Mouse (Mus musculus): Measurements from ENCODE around the gene Atp5d. TPM values are rescaled to one million over a fixed set of nuclear protein-coding genes. Genes with fewer than 3 reads are reported as not detected.
"Not testable (repeated sequence)": the region's sequence is repeated elsewhere in the genome, so short reads cannot be mapped to it uniquely, and the experiment has no call there.

Gene Atp5d
- polyA plus RNA-seq, 1 experiment from 2014 or later: 494 TPM

GRCm38 (mm10) chr10:80165392-80166128, 27.1 kb downstream of the Atp5d start, which contains the start of gene Cirbp:
Gene Cirbp, plus strand, starts transcription at chr10:80165985.
- Histone ChIP-seq H3K9ac (peak within 1 kb of the TSS; percentile 27), H3K4me1 (peaks cover 80% of the 10 kb centered on the region), H3K4me2 (peak within 1 kb of the TSS; percentile 94), H3K36me3 (peaks cover 10% of the 10 kb centered on the region), H3K27ac (peak within 1 kb of the TSS; percentile 92), H3K4me3 (peak within 1 kb of the TSS; percentile 41), H3K27me3 (no peaks in the 10 kb centered on the region), H3K9me3 (no peaks in the 10 kb centered on the region)
- WGBS: 9% methylated on average over 19 of the region's 20 CpGs
- ATAC-seq (ENCODE audit: insufficient number of reproducible peaks, low FRiP score, low TSS enrichment, low read depth): no peak

GRCm38 (mm10) chr10:80166136-80166535, 27.7 kb downstream of the Atp5d start:
- ATAC-seq (ENCODE audit: insufficient number of reproducible peaks, low FRiP score, low TSS enrichment, low read depth); H3K4me2 ChIP-seq; H3K9me3 ChIP-seq; H3K27me3 ChIP-seq; H3K9ac ChIP-seq: not testable (repeated sequence)
- Histone ChIP-seq H3K36me3 (peaks cover 15% of the 10 kb centered on the region), H3K27ac (peak overlapping the region; percentile 54; the same call in 1 of the 2 replicates), H3K4me1 (peaks cover 74% of the 10 kb centered on the region), H3K4me3 (0 out of 2 replicates have a peak overlapping the region, but pooled peaks have one; percentile 0)
- WGBS: 80% methylated on average over 4 of the region's 4 CpGs

GRCm38 (mm10) chr10:80167460-80168037, 29.1 kb downstream of the Atp5d start:
- peaks cover 72% of the 10 kb centered on the region for H3K4me1 ChIP-seq
- H3K9ac ChIP-seq: peak overlapping the region; percentile 96
- peak overlapping the region; percentile 56 for H3K4me2 ChIP-seq
- H3K9me3 ChIP-seq: no peaks in the 10 kb centered on the region
- H3K27me3 ChIP-seq: no peaks in the 10 kb centered on the region
- peak overlapping the region; percentile 87 for H3K4me3 ChIP-seq
- ATAC-seq (ENCODE audit: insufficient number of reproducible peaks, low FRiP score, low TSS enrichment, low read depth): peak; percentile 92
- WGBS: under 1% methylated on average over 54 of the region's 55 CpGs
- H3K36me3 ChIP-seq: peaks cover 28% of the 10 kb centered on the region
- H3K27ac ChIP-seq: peak overlapping the region; percentile 100

- H3K36me3 ChIP-seq: peaks cover 28% of the 10 kb centered on the region
- WGBS: under 1% methylated on average over 48 of the region's 48 CpGs
- H3K4me3 ChIP-seq: peak overlapping the region; percentile 87
- peak overlapping the region; percentile 100 for H3K27ac ChIP-seq
- ATAC-seq (ENCODE audit: insufficient number of reproducible peaks, low FRiP score, low TSS enrichment, low read depth): peak; percentile 42
- no peaks in the 10 kb centered on the region for H3K9me3 ChIP-seq
- H3K9ac ChIP-seq: peak overlapping the region; percentile 96
- H3K4me2 ChIP-seq: peak overlapping the region; percentile 56
- no peaks in the 10 kb centered on the region for H3K27me3 ChIP-seq
- peaks cover 67% of the 10 kb centered on the region for H3K4me1 ChIP-seq
Measured at GRCm38 (mm10) chr10:80168038-80168661, 29.7 kb downstream of the Atp5d start.

DNA sequence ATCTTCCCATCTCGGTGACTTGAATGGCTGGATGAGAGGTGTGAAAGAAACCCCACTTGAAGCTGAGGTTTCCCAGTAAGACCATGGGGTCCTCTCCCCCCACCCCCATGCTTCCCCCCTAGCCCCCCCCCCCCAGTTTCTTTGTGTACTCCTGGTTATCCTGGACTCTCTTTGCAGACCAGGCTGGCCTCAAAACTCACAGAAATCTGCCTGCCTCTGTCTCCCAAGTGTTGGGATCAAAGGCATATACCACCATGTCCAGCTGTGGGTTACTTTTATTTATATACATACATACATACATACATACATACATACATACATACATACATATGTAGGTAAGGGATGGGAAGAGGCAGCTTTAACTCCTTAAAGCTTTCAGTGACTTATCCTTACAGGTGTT, 30.6 kb downstream of the Atp5d start:
- WGBS: 55% methylated on average over 1 of the region's 1 CpGs
- Histone ChIP-seq H3K36me3 (peaks cover 28% of the 10 kb centered on the region), H3K4me2 (peak overlapping the region; percentile 56), H3K9me3 (no peaks in the 10 kb centered on the region), H3K4me1 (peaks cover 64% of the 10 kb centered on the region), H3K9ac (peak overlapping the region; percentile 96; the same call in 1 of the 2 replicates), H3K27ac (peak overlapping the region; percentile 100), H3K27me3 (no peaks in the 10 kb centered on the region), H3K4me3 (peak overlapping the region; percentile 87)
- ATAC-seq (ENCODE audit: insufficient number of reproducible peaks, low FRiP score, low TSS enrichment, low read depth): no peak

DNA sequence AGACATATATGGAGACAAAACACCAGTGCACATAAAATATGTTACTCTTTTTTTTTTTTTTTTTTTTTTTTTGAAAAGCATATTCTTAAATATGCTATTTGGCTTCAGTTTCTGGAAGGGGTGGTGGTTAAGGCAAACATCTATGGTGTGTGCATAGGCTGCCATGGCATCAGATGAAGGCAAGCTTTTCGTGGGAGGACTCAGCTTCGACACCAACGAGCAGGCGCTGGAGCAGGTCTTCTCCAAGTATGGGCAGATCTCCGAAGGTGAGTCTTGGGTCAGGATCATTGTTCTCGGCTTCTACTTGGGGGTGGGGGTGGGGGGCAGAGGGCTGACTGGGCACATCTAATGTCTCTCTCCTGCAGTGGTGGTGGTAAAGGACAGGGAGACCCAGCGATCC, 31.2 kb downstream of the Atp5d start:
- Histone ChIP-seq H3K9me3 (no peaks in the 10 kb centered on the region), H3K4me2 (no peak overlapping the region), H3K9ac (no peak overlapping the region), H3K4me1 (peaks cover 58% of the 10 kb centered on the region), H3K27ac (no peak overlapping the region), H3K36me3 (peaks cover 28% of the 10 kb centered on the region), H3K4me3 (no peak overlapping the region), H3K27me3 (no peaks in the 10 kb centered on the region)
- ATAC-seq (ENCODE audit: insufficient number of reproducible peaks, low FRiP score, low TSS enrichment, low read depth): no peak
- WGBS: 91% methylated on average over 7 of the region's 7 CpGs

- Histone ChIP-seq H3K4me1 (peaks cover 55% of the 10 kb centered on the region), H3K4me2 (no peak overlapping the region), H3K27me3 (no peaks in the 10 kb centered on the region), H3K9me3 (no peaks in the 10 kb centered on the region), H3K27ac (0 out of 2 replicates have a peak overlapping the region, but pooled peaks have one; percentile 47), H3K9ac (no peak overlapping the region), H3K4me3 (no peak overlapping the region), H3K36me3 (peaks cover 28% of the 10 kb centered on the region)
- WGBS: 91% methylated on average over 16 of the region's 16 CpGs
- ATAC-seq (ENCODE audit: insufficient number of reproducible peaks, low FRiP score, low TSS enrichment, low read depth): no peak
Measured at GRCm38 (mm10) chr10:80170052-80170451, 31.6 kb downstream of the Atp5d start.

- Histone ChIP-seq H3K4me3 (no peak overlapping the region), H3K36me3 (peaks cover 28% of the 10 kb centered on the region), H3K27ac (0 out of 2 replicates have a peak overlapping the region, but pooled peaks have one; percentile 47), H3K9ac (no peak overlapping the region), H3K27me3 (no peaks in the 10 kb centered on the region), H3K4me1 (peaks cover 50% of the 10 kb centered on the region), H3K9me3 (no peaks in the 10 kb centered on the region), H3K4me2 (no peak overlapping the region)
- no peak for ATAC-seq (ENCODE audit: insufficient number of reproducible peaks, low FRiP score, low TSS enrichment, low read depth)
- 92% methylated on average over 19 of the region's 19 CpGs for WGBS
Measured at GRCm38 (mm10) chr10:80170601-80171021, 32.2 kb downstream of the Atp5d start.

- H3K4me2 ChIP-seq: no peak overlapping the region
- H3K9ac ChIP-seq: no peak overlapping the region
- no peaks in the 10 kb centered on the region for H3K9me3 ChIP-seq
- no peak overlapping the region for H3K4me3 ChIP-seq
- peaks cover 52% of the 10 kb centered on the region for H3K4me1 ChIP-seq
- 89% methylated on average over 15 of the region's 15 CpGs for WGBS
- no peaks in the 10 kb centered on the region for H3K27me3 ChIP-seq
- peaks cover 28% of the 10 kb centered on the region for H3K36me3 ChIP-seq
- peak overlapping the region; percentile 39; the same call in 1 of the 2 replicates for H3K27ac ChIP-seq
- no peak for ATAC-seq (ENCODE audit: insufficient number of reproducible peaks, low FRiP score, low TSS enrichment, low read depth)
Measured at GRCm38 (mm10) chr10:80171252-80171651, 32.8 kb downstream of the Atp5d start.

GRCm38 (mm10) chr10:80171760-80172526, 33.5 kb downstream of the Atp5d start:
- H3K36me3 ChIP-seq: peaks cover 28% of the 10 kb centered on the region
- ATAC-seq (ENCODE audit: insufficient number of reproducible peaks, low FRiP score, low TSS enrichment, low read depth): no peak
- H3K4me1 ChIP-seq: peaks cover 46% of the 10 kb centered on the region
- H3K4me3 ChIP-seq: no peak overlapping the region
- H3K27ac ChIP-seq: peak overlapping the region; percentile 90
- no peak overlapping the region for H3K9ac ChIP-seq
- no peaks in the 10 kb centered on the region for H3K9me3 ChIP-seq
- H3K4me2 ChIP-seq: peak overlapping the region; percentile 67
- no peaks in the 10 kb centered on the region for H3K27me3 ChIP-seq
- WGBS: 88% methylated on average over 45 of the region's 45 CpGs

GRCm38 (mm10) chr10:80172527-80173292, 34.3 kb downstream of the Atp5d start, which contains the start of gene 1600002K03Rik:
Gene 1600002K03Rik, plus strand, starts transcription at chr10:80172944.
- H3K4me2 ChIP-seq: peak within 1 kb of the TSS; percentile 67
- peak within 1 kb of the TSS; percentile 64 for H3K4me3 ChIP-seq
- peak; percentile 64 for ATAC-seq (ENCODE audit: insufficient number of reproducible peaks, low FRiP score, low TSS enrichment, low read depth)
- H3K9ac ChIP-seq: peak within 1 kb of the TSS; percentile 54; the same call in 1 of the 2 replicates
- WGBS: 6% methylated on average over 35 of the region's 35 CpGs
- no peaks in the 10 kb centered on the region for H3K27me3 ChIP-seq
- H3K9me3 ChIP-seq: no peaks in the 10 kb centered on the region
- peaks cover 43% of the 10 kb centered on the region for H3K4me1 ChIP-seq
- peak within 1 kb of the TSS; percentile 90 for H3K27ac ChIP-seq
- H3K36me3 ChIP-seq: peaks cover 28% of the 10 kb centered on the region
